In the genomic region with DNA sequence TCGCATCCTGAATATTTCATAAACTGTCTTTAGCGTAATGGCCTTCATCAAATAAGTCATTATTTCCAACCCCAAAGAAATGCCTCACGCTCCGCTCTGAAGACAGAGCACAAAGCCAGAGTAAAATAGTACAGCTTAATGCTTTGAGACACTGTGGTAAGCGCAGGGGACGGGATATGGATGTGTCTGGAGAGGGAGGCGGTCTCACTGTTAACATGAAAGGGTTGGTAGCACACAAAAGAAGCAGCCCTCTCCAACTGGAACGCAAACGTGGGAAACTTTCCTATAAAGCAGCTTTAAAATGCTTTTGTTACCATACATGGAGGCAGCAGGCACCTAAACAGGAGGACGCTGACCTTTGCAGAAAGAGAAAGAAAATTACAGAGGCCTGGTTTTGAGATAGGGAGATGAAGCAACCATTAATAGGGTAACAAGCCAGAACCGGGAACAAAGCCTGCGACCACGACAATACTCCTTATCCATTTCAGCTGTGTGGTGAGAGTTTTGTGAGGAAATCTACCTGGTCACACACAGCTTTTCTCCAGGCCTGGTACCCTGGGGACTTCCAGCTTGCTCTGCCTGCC, we compare ENCODE assay signal across 28 mouse cellular contexts.
DNase-seq lines count a peak whose midpoint lies in the region; ATAC-seq and TF ChIP-seq lines count a peak whose summit lies in the region.
"Had no signal": no experiment of that assay in that cellular context is flagged by ENCODE, and none has a peak within 500 bp of the region (broad histone marks: within the 10 kb centered on the region; RNA-seq: fewer than 3 reads in every experiment).

No protein-coding gene starts in this region.

- peak; percentile 33; the same call in 1 of the 2 replicates for ATAC-seq in forebrain, embryonic 12.5 days (ENCODE audit: low FRiP score)
- ATAC-seq in midbrain, embryonic 14.5 days (ENCODE audit: low FRiP score, low TSS enrichment) = no peak
- no peak for ATAC-seq in activated CD4-positive, CD25-positive, alpha-beta regulatory T cell, adult 4 months
- ATAC-seq: CD4-positive, CD25-positive, alpha-beta regulatory T cell, adult 4 months; hindbrain, postnatal 0 days; intestine, embryonic 15.5 days; liver, embryonic 12.5 days; liver, postnatal 0 days had no signal

- H3K27ac ChIP-seq in forebrain, embryonic 12.5 days = 0 out of 2 replicates have a peak overlapping the region, but pooled peaks have one; percentile 50
- H3K27ac ChIP-seq in limb, embryonic 10.5 days = peak overlapping the region; percentile 53; the same call in 1 of the 2 replicates
- 0 out of 2 replicates have a peak overlapping the region, but pooled peaks have one; percentile 32 for H3K27ac ChIP-seq in midbrain, embryonic 14.5 days (replicated peaks; ENCODE audit: low read depth, low read length)
- H3K27ac ChIP-seq in kidney, adult 2 months (ENCODE audit: insufficient read depth, low read depth, low read length) = no peak overlapping the region
- H3K27ac ChIP-seq: embryonic facial prominence, embryonic 12.5 days; hindbrain, postnatal 0 days; intestine, embryonic 15.5 days; kidney, postnatal 0 days; limb, embryonic 13.5 days; liver, embryonic 12.5 days; neural tube, embryonic 15.5 days had no signal

- no peak for TF ChIP-seq POLR2A in brain, embryonic 14.5 days (IDR thresholded peaks at IDR 0.05; ENCODE audit: borderline replicate concordance, extremely low read depth, insufficient read depth, insufficient read length, poor library complexity, severe bottlenecking)
- TF ChIP-seq POLR2A in kidney, adult 2 months (IDR thresholded peaks at IDR 0.05; ENCODE audit: low read depth, low read length) = no peak

- no peak overlapping the region for H3K4me2 ChIP-seq in forebrain, embryonic 12.5 days
- H3K4me2 ChIP-seq in midbrain, embryonic 14.5 days (ENCODE audit: low read length) = no peak overlapping the region
- H3K4me2 ChIP-seq: embryonic facial prominence, embryonic 12.5 days; intestine, embryonic 15.5 days; limb, embryonic 13.5 days; liver, embryonic 12.5 days; neural tube, embryonic 15.5 days had no signal

- no peaks in the 10 kb centered on the region for H3K36me3 ChIP-seq in forebrain, embryonic 12.5 days (replicated peaks)
- H3K36me3 ChIP-seq in limb, embryonic 10.5 days = no peaks in the 10 kb centered on the region
- H3K36me3 ChIP-seq in midbrain, embryonic 14.5 days (ENCODE audit: control insufficient read depth, insufficient read depth, low read length) = no peaks in the 10 kb centered on the region
- H3K36me3 ChIP-seq in kidney, adult 2 months (ENCODE audit: control insufficient read depth, insufficient read depth, low read length) = no peaks in the 10 kb centered on the region
- H3K36me3 ChIP-seq: embryonic facial prominence, embryonic 12.5 days; intestine, embryonic 15.5 days; limb, embryonic 13.5 days; liver, embryonic 12.5 days; neural tube, embryonic 15.5 days had no signal

- H3K4me1 ChIP-seq in forebrain, embryonic 12.5 days = peaks cover 9% of the 10 kb centered on the region; the same call in 1 of the 2 replicates
- H3K4me1 ChIP-seq in limb, embryonic 10.5 days = peaks cover 8% of the 10 kb centered on the region
- H3K4me1 ChIP-seq in midbrain, embryonic 14.5 days (ENCODE audit: control insufficient read depth, insufficient read depth, low read length) = no peaks in the 10 kb centered on the region
- H3K4me1 ChIP-seq in kidney, adult 2 months (ENCODE audit: control insufficient read depth, insufficient read depth, low read length) = no peaks in the 10 kb centered on the region
- H3K4me1 ChIP-seq: embryonic facial prominence, embryonic 12.5 days; intestine, embryonic 15.5 days; limb, embryonic 13.5 days; liver, embryonic 12.5 days; megakaryocyte, embryonic 14.5 days; neural tube, embryonic 15.5 days had no signal

- no peak for TF ChIP-seq CTCF in brain, embryonic 14.5 days (IDR thresholded peaks at IDR 0.05; ENCODE audit: borderline replicate concordance, extremely low read depth, insufficient read depth, insufficient read length)
- TF ChIP-seq CTCF in kidney, adult 2 months (conservative IDR thresholded peaks at IDR 0.05; ENCODE audit: insufficient read depth, insufficient read length, low read depth, low read length) = no peak

- 31% methylated on average over 13 of the region's 13 CpGs for WGBS in forebrain, embryonic 12.5 days
- 87% methylated on average over 13 of the region's 13 CpGs for WGBS in limb, embryonic 10.5 days
- WGBS in midbrain, embryonic 14.5 days = 35% methylated on average over 13 of the region's 13 CpGs
- 89% methylated on average over 13 of the region's 13 CpGs for WGBS in kidney, adult 2 months

- no peak overlapping the region for H3K9ac ChIP-seq in forebrain, embryonic 12.5 days
- no peak overlapping the region for H3K9ac ChIP-seq in midbrain, embryonic 14.5 days (replicated peaks; ENCODE audit: low read length)
- H3K9ac ChIP-seq: embryonic facial prominence, embryonic 12.5 days; intestine, embryonic 15.5 days; limb, embryonic 13.5 days; liver, embryonic 12.5 days; liver, postnatal 0 days; neural tube, embryonic 15.5 days had no signal

- DNase-seq in brain, embryonic 14.5 days (ENCODE audit: low read depth) = peak; percentile 67
- DNase-seq in limb, embryonic 10.5 days (ENCODE audit: low spot score) = no peak
- DNase-seq in midbrain, embryonic 14.5 days = peak; percentile 48
- no peak for DNase-seq in lung, postnatal 10 days
- DNase-seq in kidney, adult 2 months = no peak
- DNase-seq: adrenal gland, postnatal 36 days; cerebellum, adult 8-10 months; cerebellum, postnatal 25 days; heart, postnatal 14 days; kidney, adult 8-10 months; layer of hippocampus, adult 9-11 months; liver, postnatal 0 days; lung, postnatal 4 days; retina, postnatal 1 day; right cerebral cortex, postnatal 14 days; spleen, adult 18-20 months; thymus, postnatal 14 days had no signal

- H3K9me3 ChIP-seq in forebrain, embryonic 12.5 days = no peaks in the 10 kb centered on the region
- H3K9me3 ChIP-seq in limb, embryonic 10.5 days (replicated peaks) = no peaks in the 10 kb centered on the region
- H3K9me3 ChIP-seq in midbrain, embryonic 14.5 days (ENCODE audit: control insufficient read depth, low read length) = no peaks in the 10 kb centered on the region
- H3K9me3 ChIP-seq: embryonic facial prominence, embryonic 12.5 days; intestine, embryonic 15.5 days; limb, embryonic 13.5 days; liver, embryonic 12.5 days; neural tube, embryonic 15.5 days had no signal

- no peaks in the 10 kb centered on the region for H3K27me3 ChIP-seq in forebrain, embryonic 12.5 days
- no peaks in the 10 kb centered on the region for H3K27me3 ChIP-seq in limb, embryonic 10.5 days (ENCODE audit: low read depth, poor library complexity, severe bottlenecking)
- no peaks in the 10 kb centered on the region for H3K27me3 ChIP-seq in midbrain, embryonic 14.5 days (ENCODE audit: control insufficient read depth, insufficient read depth, low read length)
- H3K27me3 ChIP-seq in kidney, adult 2 months (replicated peaks; ENCODE audit: control insufficient read depth, insufficient read depth, low read length) = no peaks in the 10 kb centered on the region
- H3K27me3 ChIP-seq: embryonic facial prominence, embryonic 12.5 days; intestine, embryonic 15.5 days; limb, embryonic 13.5 days; liver, embryonic 12.5 days; megakaryocyte, embryonic 14.5 days; neural tube, embryonic 15.5 days had no signal

- no peak overlapping the region for H3K4me3 ChIP-seq in forebrain, embryonic 12.5 days (replicated peaks)
- no peak overlapping the region for H3K4me3 ChIP-seq in limb, embryonic 10.5 days
- H3K4me3 ChIP-seq in midbrain, embryonic 14.5 days (replicated peaks; ENCODE audit: low read depth, low read length) = no peak overlapping the region
- no peak overlapping the region for H3K4me3 ChIP-seq in kidney, adult 2 months (ENCODE audit: insufficient read depth, low read depth, low read length)
- H3K4me3 ChIP-seq: embryonic facial prominence, embryonic 12.5 days; intestine, embryonic 15.5 days; limb, embryonic 13.5 days; liver, embryonic 12.5 days; megakaryocyte, embryonic 14.5 days; neural tube, embryonic 15.5 days had no signal

Comparison
In these comparisons a context has a peak if more than half of its experiments do, and no peak if none do; other contexts are left out.
1. DNase-seq: peak in brain, embryonic 14.5 days (single experiment) and midbrain, embryonic 14.5 days (single experiment); none in limb, embryonic 10.5 days (single experiment), lung, postnatal 10 days (single experiment) and kidney, adult 2 months (single experiment).